9 mouse cellular contexts compared by ENCODE assay signal in genomic region chr12:52835914-52836546, GRCm38 (mm10).
DNase-seq lines count a peak whose midpoint lies in the region; ATAC-seq and TF ChIP-seq lines count a peak whose summit lies in the region.
"Had no signal": no experiment of that assay in that cellular context is flagged by ENCODE, and none has a peak within 500 bp of the region (broad histone marks: within the 10 kb centered on the region; RNA-seq: fewer than 3 reads in every experiment).

No protein-coding gene starts in this region.

- 0 out of 2 replicates have a peak overlapping the region, but pooled peaks have one; percentile 36 for H3K27ac ChIP-seq in liver, embryonic 12.5 days
- no peak overlapping the region for H3K27ac ChIP-seq in liver, postnatal 0 days (ENCODE audit: low read depth)
- H3K27ac ChIP-seq in embryonic facial prominence, embryonic 14.5 days (replicated peaks; ENCODE audit: low read depth, low read length), result peak overlapping the region; percentile 80
- peak overlapping the region; percentile 75 for H3K27ac ChIP-seq in midbrain, embryonic 11.5 days (ENCODE audit: low read depth, low read length)
- H3K27ac ChIP-seq: liver, embryonic 14.5 days had no signal

- H3K9me3 ChIP-seq in liver, embryonic 12.5 days (replicated peaks), result no peaks in the 10 kb centered on the region
- no peaks in the 10 kb centered on the region for H3K9me3 ChIP-seq in liver, postnatal 0 days (ENCODE audit: low read length)
- no peaks in the 10 kb centered on the region for H3K9me3 ChIP-seq in embryonic facial prominence, embryonic 14.5 days (ENCODE audit: control insufficient read depth, low read length)
- H3K9me3 ChIP-seq in midbrain, embryonic 11.5 days (ENCODE audit: control insufficient read depth, low read length), result no peaks in the 10 kb centered on the region

- H3K9ac ChIP-seq in liver, embryonic 12.5 days, result no peak overlapping the region
- H3K9ac ChIP-seq in liver, postnatal 0 days (replicated peaks), result no peak overlapping the region
- peak overlapping the region; percentile 27 for H3K9ac ChIP-seq in embryonic facial prominence, embryonic 14.5 days (ENCODE audit: low read depth, low read length)
- H3K9ac ChIP-seq in midbrain, embryonic 11.5 days (ENCODE audit: low read length), result peak overlapping the region; percentile 27; the same call in 1 of the 2 replicates
- H3K9ac ChIP-seq: liver, embryonic 14.5 days had no signal

- no peak for DNase-seq in liver, postnatal 0 days
- peak; percentile 86 for DNase-seq in embryonic facial prominence, embryonic 14.5 days (ENCODE audit: low spot score)
- DNase-seq in heart, postnatal 10 days, result peak; percentile 44 to 53
- DNase-seq in midbrain, embryonic 11.5 days (ENCODE audit: low spot score, missing footprints), result peak; percentile 84
- DNase-seq in layer of hippocampus, postnatal 25 days (ENCODE audit: extremely low spot score in 1 of 2, low spot score in 1 of 2), result no peak
- DNase-seq in left cerebral cortex, adult 9 months (ENCODE audit: low spot score in 2 of 2), result no peak
- DNase-seq in cerebellum, postnatal 4 days (ENCODE audit: low spot score in 2 of 2), result no peak

- intact Hi-C loops in heart, postnatal 10 days (cut with DNase I), result loop anchor here (2.0 to 10.0 kb wide), 3 partner anchors 33 to 551 kb away; no protein-coding TSS in a partner anchor

- no peak overlapping the region for H3K4me3 ChIP-seq in liver, embryonic 12.5 days
- no peak overlapping the region for H3K4me3 ChIP-seq in liver, postnatal 0 days (ENCODE audit: low read depth, low read length)
- no peak overlapping the region; the same call in 1 of the 2 replicates for H3K4me3 ChIP-seq in embryonic facial prominence, embryonic 14.5 days (ENCODE audit: low read depth, low read length)
- no peak overlapping the region for H3K4me3 ChIP-seq in midbrain, embryonic 11.5 days (ENCODE audit: low read depth, low read length)

- H3K36me3 ChIP-seq in liver, embryonic 12.5 days, result no peaks in the 10 kb centered on the region
- H3K36me3 ChIP-seq in liver, postnatal 0 days (replicated peaks; ENCODE audit: insufficient read depth, low read length), result no peaks in the 10 kb centered on the region
- no peaks in the 10 kb centered on the region for H3K36me3 ChIP-seq in embryonic facial prominence, embryonic 14.5 days (ENCODE audit: control insufficient read depth, insufficient read depth, low read length)
- no peaks in the 10 kb centered on the region for H3K36me3 ChIP-seq in midbrain, embryonic 11.5 days (ENCODE audit: control insufficient read depth, insufficient read depth, low read length)

- WGBS in liver, embryonic 12.5 days (ENCODE audit: insufficient replicate concordance), result 64% methylated on average over 12 of the region's 12 CpGs
- WGBS in liver, postnatal 0 days (ENCODE audit: insufficient replicate concordance), result 74% methylated on average over 12 of the region's 12 CpGs
- WGBS in embryonic facial prominence, embryonic 14.5 days, result 21% methylated on average over 12 of the region's 12 CpGs
- 69% methylated on average over 12 of the region's 12 CpGs for WGBS in midbrain, embryonic 11.5 days

- no peak for TF ChIP-seq EP300 in liver, postnatal 0 days (IDR thresholded peaks at IDR 0.05; ENCODE audit: low read depth)

- H3K4me2 ChIP-seq in liver, embryonic 12.5 days, result no peak overlapping the region
- H3K4me2 ChIP-seq in liver, postnatal 0 days (ENCODE audit: low read depth, low read length), result no peak overlapping the region
- H3K4me2 ChIP-seq in embryonic facial prominence, embryonic 14.5 days (ENCODE audit: low read depth, low read length), result peak overlapping the region; percentile 37
- no peak overlapping the region for H3K4me2 ChIP-seq in midbrain, embryonic 11.5 days

- ATAC-seq in liver, embryonic 12.5 days, result no peak
- ATAC-seq in liver, postnatal 0 days, result no peak
- peak; percentile 58 for ATAC-seq in embryonic facial prominence, embryonic 14.5 days (ENCODE audit: low read depth)
- no peak for ATAC-seq in midbrain, embryonic 11.5 days (ENCODE audit: low FRiP score)

- 0 out of 2 replicates have a peak, but pooled peaks cover 3% of the 10 kb centered on the region for H3K4me1 ChIP-seq in liver, embryonic 12.5 days
- no peaks in the 10 kb centered on the region for H3K4me1 ChIP-seq in liver, postnatal 0 days (ENCODE audit: insufficient read depth)
- peaks cover 30% of the 10 kb centered on the region for H3K4me1 ChIP-seq in embryonic facial prominence, embryonic 14.5 days (ENCODE audit: control insufficient read depth, insufficient read depth, low read length)
- peaks cover 34% of the 10 kb centered on the region for H3K4me1 ChIP-seq in midbrain, embryonic 11.5 days (ENCODE audit: control insufficient read depth, insufficient read depth, low read length)

- TF ChIP-seq CTCF in liver, postnatal 0 days (IDR thresholded peaks at IDR 0.05; ENCODE audit: low read depth), result no peak

- H3K27me3 ChIP-seq in liver, embryonic 12.5 days (replicated peaks), result no peaks in the 10 kb centered on the region
- H3K27me3 ChIP-seq in liver, postnatal 0 days (ENCODE audit: insufficient read depth, low read length), result no peaks in the 10 kb centered on the region
- H3K27me3 ChIP-seq in embryonic facial prominence, embryonic 14.5 days (replicated peaks; ENCODE audit: control insufficient read depth, insufficient read depth, low read length), result no peaks in the 10 kb centered on the region
- no peaks in the 10 kb centered on the region for H3K27me3 ChIP-seq in midbrain, embryonic 11.5 days (ENCODE audit: control insufficient read depth, insufficient read depth, low read length)

Comparison
In these comparisons a context has a peak if more than half of its experiments do, and no peak if none do; other contexts are left out.
1. H3K9ac ChIP-seq: peak in embryonic facial prominence, embryonic 14.5 days (single experiment) and midbrain, embryonic 11.5 days (single experiment); none in liver, embryonic 12.5 days (single experiment) and liver, postnatal 0 days (single experiment).
2. DNase-seq: peak in embryonic facial prominence, embryonic 14.5 days (single experiment), heart, postnatal 10 days (2 of 2) and midbrain, embryonic 11.5 days (single experiment); none in liver, postnatal 0 days (single experiment), layer of hippocampus, postnatal 25 days (0 of 2), left cerebral cortex, adult 9 months (0 of 2) and cerebellum, postnatal 4 days (0 of 2).